Mouse (Mus musculus) E14TG2a.4 (cell line): ENCODE data around the gene Cux1.

Experiments
- H3K27me3 ChIP-seq: 2 replicates; pipeline ENCODE4 v1.6.1; 2014; ENCODE audit warnings: low read length, control low read depth; ENCODE audit not compliant: insufficient read depth
- H3K36me3 ChIP-seq: 2 replicates; pipeline ENCODE4 v1.6.1; 2014; ENCODE audit warnings: low read length, control low read depth; ENCODE audit not compliant: insufficient read depth
- H3K4me1 ChIP-seq: replicated peaks from 2 replicates; pipeline ENCODE4 v1.6.1; 2014; ENCODE audit warnings: low read depth, low read length, control low read depth
- H3K4me3 ChIP-seq: replicated peaks from 2 replicates; pipeline ENCODE4 v1.5.1; 2014; ENCODE audit warnings: mild to moderate bottlenecking, low read length
- H3K9me3 ChIP-seq: 2 replicates; pipeline ENCODE4 v1.6.1; 2014; ENCODE audit warnings: low read length, control low read depth
- CTCF ChIP-seq: conservative IDR thresholded peaks from 2 replicates; pipeline ENCODE4 v1.5.1; 2014; ENCODE audit warnings: low read length
- NANOG ChIP-seq: IDR thresholded peaks from 2 replicates; pipeline ENCODE4 v1.6.1; 2014; ENCODE audit warnings: borderline replicate concordance, low read length, mixed read lengths
- POU5F1 ChIP-seq: IDR thresholded peaks from 2 replicates; pipeline ENCODE4 v1.6.1; 2014; ENCODE audit warnings: low read length, borderline replicate concordance

Gene Cux1

GRCm38 (mm10) chr5:136464128-136464527 is 103.2 kb downstream of the Cux1 start:
- TF ChIP-seq NANOG (no peak), CTCF (no peak), POU5F1 (no peak)
- no peaks in the 10 kb centered on the region for H3K9me3 ChIP-seq
- H3K36me3 ChIP-seq, result peaks cover 7% of the 10 kb centered on the region; the same call in 1 of the 2 replicates
- peaks cover 40% of the 10 kb centered on the region for H3K4me1 ChIP-seq
- no peaks in the 10 kb centered on the region for H3K27me3 ChIP-seq
- no peak overlapping the region for H3K4me3 ChIP-seq

- Histone ChIP-seq H3K4me3 (no peak overlapping the region), H3K4me1 (peaks cover 32% of the 10 kb centered on the region), H3K36me3 (peaks cover 7% of the 10 kb centered on the region; the same call in 1 of the 2 replicates), H3K27me3 (no peaks in the 10 kb centered on the region), H3K9me3 (no peaks in the 10 kb centered on the region)
- TF ChIP-seq POU5F1 (no peak), CTCF (no peak), NANOG (no peak)
These were observed 104.7 kb downstream of the Cux1 start for GRCm38 (mm10) chr5:136462613-136463012.

- H3K27me3 ChIP-seq, result no peaks in the 10 kb centered on the region
- TF ChIP-seq NANOG, result no peak
- TF ChIP-seq CTCF, result no peak
- no peak for TF ChIP-seq POU5F1
- peaks cover 11% of the 10 kb centered on the region for H3K4me1 ChIP-seq
- no peaks in the 10 kb centered on the region for H3K36me3 ChIP-seq
- no peak overlapping the region for H3K4me3 ChIP-seq
- H3K9me3 ChIP-seq, result no peaks in the 10 kb centered on the region
These were observed 107.4 kb downstream of the Cux1 start for GRCm38 (mm10) chr5:136459901-136460300.

GRCm38 (mm10) chr5:136458893-136459499 is 108.3 kb downstream of the Cux1 start:
- H3K4me3 ChIP-seq, result no peak overlapping the region
- no peaks in the 10 kb centered on the region for H3K36me3 ChIP-seq
- peaks cover 2% of the 10 kb centered on the region; the same call in 1 of the 2 replicates for H3K4me1 ChIP-seq
- no peak for TF ChIP-seq CTCF
- TF ChIP-seq NANOG, result no peak
- TF ChIP-seq POU5F1, result no peak
- no peaks in the 10 kb centered on the region for H3K9me3 ChIP-seq
- no peaks in the 10 kb centered on the region for H3K27me3 ChIP-seq

- no peak for TF ChIP-seq CTCF
- no peak for TF ChIP-seq POU5F1
- TF ChIP-seq NANOG, result no peak
- no peaks in the 10 kb centered on the region for H3K9me3 ChIP-seq
- no peaks in the 10 kb centered on the region for H3K27me3 ChIP-seq
- H3K4me3 ChIP-seq, result no peak overlapping the region
- H3K4me1 ChIP-seq, result no peaks in the 10 kb centered on the region
- H3K36me3 ChIP-seq, result no peaks in the 10 kb centered on the region
These were observed 109.0 kb downstream of the Cux1 start for GRCm38 (mm10) chr5:136458102-136458863.

GRCm38 (mm10) chr5:136456395-136456794 is 110.9 kb downstream of the Cux1 start:
- no peaks in the 10 kb centered on the region for H3K27me3 ChIP-seq
- no peaks in the 10 kb centered on the region for H3K4me1 ChIP-seq
- H3K9me3 ChIP-seq, result no peaks in the 10 kb centered on the region
- H3K36me3 ChIP-seq, result no peaks in the 10 kb centered on the region
- TF ChIP-seq CTCF (no peak), NANOG (no peak), POU5F1 (no peak)
- H3K4me3 ChIP-seq, result no peak overlapping the region

GRCm38 (mm10) chr5:136452681-136453080 is 114.6 kb downstream of the Cux1 start:
- no peaks in the 10 kb centered on the region for H3K9me3 ChIP-seq
- no peak overlapping the region for H3K4me3 ChIP-seq
- no peaks in the 10 kb centered on the region for H3K27me3 ChIP-seq
- TF ChIP-seq POU5F1, result no peak
- no peak for TF ChIP-seq NANOG
- TF ChIP-seq CTCF, result no peak
- peaks cover 9% of the 10 kb centered on the region; the same call in 1 of the 2 replicates for H3K36me3 ChIP-seq
- H3K4me1 ChIP-seq, result no peaks in the 10 kb centered on the region

GRCm38 (mm10) chr5:136449801-136450200 is 117.5 kb downstream of the Cux1 start:
- Histone ChIP-seq H3K27me3 (no peaks in the 10 kb centered on the region), H3K4me1 (no peaks in the 10 kb centered on the region), H3K36me3 (peaks cover 14% of the 10 kb centered on the region; the same call in 1 of the 2 replicates), H3K4me3 (no peak overlapping the region), H3K9me3 (no peaks in the 10 kb centered on the region)
- TF ChIP-seq NANOG, result no peak
- TF ChIP-seq CTCF, result no peak
- no peak for TF ChIP-seq POU5F1
